Mouse (Mus musculus) megakaryocyte-erythroid progenitor cell, adult 5-6 weeks (primary cell): ENCODE measurements around the gene Rdh16f1. TPM values are rescaled to one million over a fixed set of nuclear protein-coding genes. Genes with fewer than 3 reads are reported as not detected.
"Not testable (repeated sequence)": the region's sequence is repeated elsewhere in the genome, so short reads cannot be mapped to it uniquely, and the experiment has no call there.

Source experiments
- ATAC-seq: replicated peaks from 2 replicates; pipeline ENCODE4 v1.8.0; 2016; ENCODE audit warnings: mild to moderate bottlenecking, inconsistent platforms; ENCODE audit not compliant: severe bottlenecking, poor library complexity, low FRiP score, low TSS enrichment
- total RNA-seq, 2 experiments: library from RNA; stranded (forward) in 1 of 2; stranded (reverse) in 1 of 2; fragments of 200-1000, 215-1000 nt in 1 of 2; fragments of >200 nt in 1 of 2; fragmentation: Nextera tagmentation in 1 of 2; gene quantifications; 2 replicates each; pipeline ENCODE4 v1.2.3; 2014 to 2017

The Rdh16f1 gene
- total RNA-seq, 2 experiments from 2014 or later: not detected

GRCm38 (mm10) chr10:127745886-127746285 is 13.7 kb upstream of the Rdh16f1 start:
- ATAC-seq: no peak

GRCm38 (mm10) chr10:127747254-127747653 is 12.3 kb upstream of the Rdh16f1 start:
- no peak for ATAC-seq

GRCm38 (mm10) chr10:127748847-127749612 is 10.6 kb upstream of the Rdh16f1 start:
- no peak for ATAC-seq

GRCm38 (mm10) chr10:127750136-127750777 is 9.3 kb upstream of the Rdh16f1 start:
- no peak for ATAC-seq

GRCm38 (mm10) chr10:127751548-127751947 is 8.0 kb upstream of the Rdh16f1 start, which contains the start of gene Gpr182:
Gene Gpr182 (minus strand): TSS chr10:127751732.
- ATAC-seq: no peak

GRCm38 (mm10) chr10:127754566-127755166 is 4.9 kb upstream of the Rdh16f1 start:
- no peak for ATAC-seq

GRCm38 (mm10) chr10:127755246-127755645 is 4.3 kb upstream of the Rdh16f1 start:
- ATAC-seq: no peak

- ATAC-seq: no peak
Measured at GRCm38 (mm10) chr10:127755770-127756468, 3.7 kb upstream of the Rdh16f1 start.

- ATAC-seq: not testable (repeated sequence)
Measured at GRCm38 (mm10) chr10:127762926-127763325, 3.3 kb downstream of the Rdh16f1 start.

GRCm38 (mm10) chr10:127763914-127764680 is 4.5 kb downstream of the Rdh16f1 start:
- ATAC-seq: no peak

GRCm38 (mm10) chr10:127766564-127766963 is 7.0 kb downstream of the Rdh16f1 start:
- no peak for ATAC-seq

- no peak for ATAC-seq
Measured at GRCm38 (mm10) chr10:127776011-127776410, 16.4 kb downstream of the Rdh16f1 start, which contains the start of gene Rdh9. Gene Rdh9 (plus strand): TSS chr10:127776386.

- ATAC-seq: not testable (repeated sequence)
Measured at GRCm38 (mm10) chr10:127782321-127782720, 22.7 kb downstream of the Rdh16f1 start.

GRCm38 (mm10) chr10:127785411-127785810 is 25.8 kb downstream of the Rdh16f1 start:
- not testable (repeated sequence) for ATAC-seq

- no peak for ATAC-seq
Measured at GRCm38 (mm10) chr10:127799295-127799694, 39.7 kb downstream of the Rdh16f1 start.

GRCm38 (mm10) chr10:127800891-127801290 is 41.3 kb downstream of the Rdh16f1 start, which contains the start of gene Rdh16:
Gene Rdh16 (plus strand): TSS chr10:127801152.
- ATAC-seq: no peak

- ATAC-seq: no peak
Measured at GRCm38 (mm10) chr10:127801612-127802011, 42.0 kb downstream of the Rdh16f1 start.

- ATAC-seq: no peak
Measured at GRCm38 (mm10) chr10:127802236-127802635, 42.6 kb downstream of the Rdh16f1 start.

- ATAC-seq: no peak
Measured at GRCm38 (mm10) chr10:127804416-127804815, 44.8 kb downstream of the Rdh16f1 start.
